Mouse (Mus musculus) heart, postnatal 4 days (tissue): ENCODE measurements at regions not wholly inside any gene's neighbourhood (a gene's known extent, or its start where the extent isn't known, plus 50 kb on each side); places are given as distances from the start of the nearest gene placed in this dataset.
"Not testable (repeated sequence)": the region's sequence is repeated elsewhere in the genome, so short reads cannot be mapped to it uniquely, and the experiment has no call there.

Experiments
- DNase-seq: peaks from one replicate; pipeline ENCODE4 v3.0.0; 2021

DNA sequence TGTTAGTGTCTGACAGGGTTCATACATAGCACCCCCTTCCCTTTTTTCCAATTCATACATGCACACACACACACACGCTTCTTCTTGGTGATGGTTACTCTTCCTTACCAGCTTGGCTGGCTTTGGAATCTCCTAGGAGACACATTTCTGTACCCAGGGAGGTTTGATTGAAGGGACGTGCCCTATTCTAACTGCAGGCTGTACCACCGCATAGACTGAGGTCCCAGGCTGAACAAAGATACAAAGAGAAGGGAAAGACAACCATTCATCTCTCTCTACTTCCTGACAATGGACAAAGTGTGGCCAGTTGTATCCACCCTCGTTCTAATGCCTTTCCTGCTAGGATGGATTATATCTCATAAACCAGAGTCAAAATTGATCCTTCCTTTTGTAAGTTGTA, 100.0 kb downstream of the Raet1d start:
- DNase-seq: not testable (repeated sequence)

DNA sequence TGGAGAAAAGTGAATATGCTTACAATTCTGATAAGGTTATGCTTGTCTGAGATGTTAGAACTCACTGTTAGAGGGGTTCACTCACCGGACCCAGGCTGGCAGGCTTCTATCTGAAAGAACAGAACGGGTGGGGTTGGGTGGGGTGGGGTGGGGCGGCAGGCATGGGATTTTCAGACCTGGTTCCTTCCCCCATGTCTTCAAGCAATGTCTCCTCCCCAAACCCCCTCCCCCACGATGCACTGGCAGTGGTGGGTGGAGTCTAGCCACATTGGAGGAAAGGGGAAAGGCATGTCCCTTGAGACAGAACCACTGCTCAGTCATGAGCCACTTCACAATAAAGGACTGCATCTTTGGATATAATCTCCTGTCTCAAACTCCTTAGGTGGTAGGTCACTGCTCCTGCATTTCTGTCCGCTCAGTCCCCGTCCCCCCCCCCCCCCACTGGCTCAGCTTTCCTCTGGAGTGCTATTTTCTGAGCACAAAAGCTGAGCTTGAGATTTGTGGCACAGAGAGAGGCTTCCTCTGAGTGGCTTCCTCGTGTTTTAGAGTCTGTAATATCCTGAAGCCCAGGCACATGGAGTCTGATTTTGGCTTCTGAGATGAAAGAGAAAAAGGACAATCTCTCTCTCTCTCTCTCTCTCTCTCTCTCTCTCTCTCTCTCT, 100.6 kb downstream of the Raet1d start:
- DNase-seq: not testable (repeated sequence)

- DNase-seq: not testable (repeated sequence)
These were observed 101.2 kb downstream of the Raet1d start for GRCm38 (mm10) chr10:22461480-22462050.

DNA sequence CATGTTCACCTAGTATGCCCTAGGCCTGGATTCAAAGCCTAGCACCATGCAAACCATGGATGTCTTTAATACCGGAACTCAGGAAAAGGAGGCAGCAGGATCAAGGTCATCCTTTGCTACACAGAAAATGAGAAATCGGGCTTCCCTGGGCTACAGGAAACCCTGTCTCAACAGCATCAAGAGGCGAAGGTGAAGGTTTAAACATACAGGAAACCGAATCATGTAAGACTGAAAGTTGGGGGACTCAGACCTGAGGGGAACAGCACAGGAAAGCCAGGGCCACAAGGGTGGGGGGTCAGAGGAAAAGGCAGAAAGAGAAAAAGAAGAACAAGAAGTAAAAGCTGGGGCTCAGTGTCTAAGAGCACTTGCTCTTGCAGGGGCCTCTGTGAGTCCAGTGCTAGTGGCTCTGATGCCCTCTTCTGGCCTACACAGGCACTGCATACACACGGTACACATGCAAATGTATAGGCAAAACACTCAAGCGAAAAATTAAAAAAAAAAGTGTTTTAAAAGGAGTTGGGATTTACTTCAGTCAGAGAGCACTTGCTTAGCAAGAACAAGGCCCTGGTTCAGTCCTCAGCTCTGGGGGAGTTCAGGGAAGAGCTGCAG, 111.5 kb downstream of the Raet1d start:
- DNase-seq: peak; percentile 14

DNA sequence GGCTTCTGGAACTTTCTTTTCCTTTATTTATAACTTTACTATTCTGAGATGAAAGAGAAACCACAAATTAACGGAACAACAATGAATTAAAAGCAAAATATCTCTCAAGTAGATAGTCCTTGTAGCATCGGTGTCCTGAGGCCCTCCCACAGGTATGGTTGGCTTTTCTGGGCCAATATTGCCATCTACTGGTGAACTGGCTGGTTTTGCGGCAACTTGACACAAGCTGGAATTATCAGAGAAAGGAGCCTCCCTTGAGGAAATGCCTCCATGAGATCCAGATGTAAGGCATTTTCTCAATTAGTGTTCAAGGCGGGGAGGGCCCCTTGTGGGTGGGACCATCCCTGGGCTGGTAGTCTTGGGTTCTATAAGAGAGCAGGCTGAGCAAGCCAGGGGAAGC, 119.5 kb downstream of the Raet1d start:
- peak; percentile 44 for DNase-seq

GRCm38 (mm10) chr10:22487071-22487470, 126.7 kb downstream of the Raet1d start:
- DNase-seq: not testable (repeated sequence)

DNA sequence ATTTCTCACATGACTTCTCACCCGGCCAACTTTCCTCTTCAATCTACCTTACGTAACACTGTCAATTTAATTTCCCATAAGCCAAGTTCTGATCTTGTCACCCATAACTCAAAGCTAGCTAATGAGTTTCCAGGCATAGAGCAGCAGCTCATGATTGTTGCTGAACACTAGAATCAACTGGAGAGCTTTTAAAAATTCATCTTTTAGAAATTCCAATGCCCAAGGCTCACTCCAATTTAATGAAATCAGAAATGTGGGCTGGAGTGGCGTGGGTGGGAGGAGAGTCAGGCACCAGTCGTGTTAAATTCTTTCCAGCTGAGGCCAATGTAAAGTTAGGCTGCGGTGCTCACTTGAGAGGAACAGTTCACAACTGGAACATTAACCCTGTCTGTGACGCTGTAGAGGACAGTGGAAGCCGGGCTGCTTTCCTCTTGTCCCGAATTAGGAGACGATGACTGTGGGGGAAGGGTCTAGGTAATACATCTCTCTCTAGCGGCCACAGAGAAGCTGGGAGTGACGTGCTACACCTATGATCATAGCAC, 131.5 kb downstream of the Raet1d start:
- DNase-seq: not testable (repeated sequence)

- no peak for DNase-seq
These were observed 135.7 kb downstream of the Raet1d start for GRCm38 (mm10) chr10:22495975-22496496.
